Mouse (Mus musculus) liver, embryonic 14.5 days (tissue): ENCODE data around the gene Trpm2.

ENCODE experiments used
- CTCF ChIP-seq: IDR thresholded peaks from 2 replicates; pipeline ENCODE4 v1.5.1; 2016; ENCODE audit warnings: antibody characterized with exemption, low read depth, control low read depth
- EP300 ChIP-seq: IDR thresholded peaks from 2 replicates; pipeline ENCODE4 v1.6.1; 2016; ENCODE audit warnings: antibody characterized with exemption, low read depth

GRCm38 (mm10) chr10:77926140-77926539 is 44.2 kb downstream of the Trpm2 start:
- TF ChIP-seq CTCF, result peak; percentile 79
- no peak for TF ChIP-seq EP300
